Mouse (Mus musculus) spleen, adult 2 months (tissue): Measurements from ENCODE around the gene Hoxa4.

Experiments
- CTCF ChIP-seq: fragments of 200-500 bp; IDR thresholded peaks from 2 replicates; pipeline ENCODE4 v1.5.1; 2011; ENCODE audit warnings: mild to moderate bottlenecking, inconsistent platforms; ENCODE audit not compliant: insufficient read depth, insufficient read length, insufficient replicate concordance; ENCODE audit errors: extremely low read depth
- POLR2A ChIP-seq: fragments of 200-500 bp; IDR thresholded peaks from 2 replicates; pipeline ENCODE4 v1.6.1; 2011; ENCODE audit warnings: low read depth, low read length, inconsistent platforms

- TF ChIP-seq POLR2A (no peak), CTCF (no peak)
Measured at GRCm38 (mm10) chr6:52170898-52171223, 20.7 kb downstream of the Hoxa4 start.
